Mouse (Mus musculus) macrophage (primary cell): ENCODE measurements around the gene Trappc1. TPM values are rescaled to one million over a fixed set of nuclear protein-coding genes. Genes with fewer than 3 reads are reported as not detected.
A peak's percentile ranks its signal among the peaks of the same experiment; 100 is the strongest.

Source experiments
- H3K27ac ChIP-seq: fragments of 350-480 bp; formaldehyde crosslinking; 2 replicates; pipeline ENCODE4 v1.9.0; 2021
- H3K36me3 ChIP-seq: fragments of 350-480 bp; formaldehyde crosslinking; 2 replicates; pipeline ENCODE4 v1.9.0; 2021; ENCODE audit errors: inconsistent target
- H3K4me3 ChIP-seq: fragments of 350-480 bp; formaldehyde crosslinking; 2 replicates; pipeline ENCODE4 v1.9.0; 2021; ENCODE audit errors: inconsistent target
- H3K79me2 ChIP-seq: fragments of 350-480 bp; formaldehyde crosslinking; 2 replicates; pipeline ENCODE4 v1.9.0; 2021; ENCODE audit errors: inconsistent target
- WGBS: methylation state at CpG from one replicate; pipeline ENCODE4 v1.1.7; 2026; ENCODE audit warnings: inconsistent platforms; ENCODE audit not compliant: missing documents; 5-methylcytosine and 5-hydroxymethylcytosine counted together
- polyA plus RNA-seq: library from polyadenylated mRNA; stranded (reverse); fragments of 250-400 nt; gene quantifications from 3 replicates; pipeline ENCODE4 v1.2.4, GENCODE M21; 2018; ENCODE audit warnings: inconsistent platforms

The Trappc1 gene
- polyA plus RNA-seq, 1 experiment from 2014 or later, result 103 TPM

DNA sequence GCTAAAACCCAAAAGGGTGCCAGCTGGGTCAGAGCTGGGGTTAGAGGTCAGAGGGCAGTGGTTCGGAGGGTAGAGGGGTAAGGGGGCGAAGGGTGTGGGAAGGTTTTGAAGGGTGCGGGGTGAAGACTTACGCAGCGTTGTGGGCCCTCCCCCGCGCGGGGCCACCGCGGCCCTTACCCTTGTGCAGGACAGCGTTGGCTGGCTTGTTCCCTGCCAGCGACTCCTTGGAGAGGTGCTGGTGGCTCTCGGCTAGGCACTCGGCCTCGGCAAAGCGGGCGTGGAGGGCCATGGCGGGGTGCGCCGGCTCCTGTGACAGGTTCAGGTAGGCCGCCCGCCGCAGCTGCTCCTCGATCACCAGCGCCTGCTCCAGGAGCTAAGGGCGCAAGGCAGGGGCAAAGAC is 22.7 kb downstream of the Trappc1 start:
- H3K27ac ChIP-seq, result no peak overlapping the region
- no peaks in the 10 kb centered on the region for H3K79me2 ChIP-seq

GRCm38 (mm10) chr11:69356544-69356943 is 32.8 kb downstream of the Trappc1 start:
- 92% methylated on average over 5 of the region's 5 CpGs for WGBS
- H3K4me3 ChIP-seq, result no peak overlapping the region
- peaks cover 85% of the 10 kb centered on the region for H3K36me3 ChIP-seq
- H3K27ac ChIP-seq, result no peak overlapping the region
- H3K79me2 ChIP-seq, result no peaks in the 10 kb centered on the region

More for the DNA sequence above, 22.7 kb downstream of the Trappc1 start:
- Histone ChIP-seq H3K36me3 (peaks cover 51% of the 10 kb centered on the region), H3K4me3 (no peak overlapping the region)
- 97% methylated on average over 26 of the region's 26 CpGs for WGBS

- Histone ChIP-seq H3K79me2 (no peaks in the 10 kb centered on the region), H3K36me3 (peaks cover 81% of the 10 kb centered on the region), H3K27ac (no peak overlapping the region), H3K4me3 (no peak overlapping the region)
- 96% methylated on average over 12 of the region's 12 CpGs for WGBS
Measured at GRCm38 (mm10) chr11:69357690-69358089, 33.9 kb downstream of the Trappc1 start.

- WGBS, result 94% methylated on average over 7 of the region's 7 CpGs
- Histone ChIP-seq H3K36me3 (peaks cover 62% of the 10 kb centered on the region), H3K79me2 (peaks cover 12% of the 10 kb centered on the region; the same call in 1 of the 2 replicates)
Measured at GRCm38 (mm10) chr11:69362021-69362420, 38.2 kb downstream of the Trappc1 start.

DNA sequence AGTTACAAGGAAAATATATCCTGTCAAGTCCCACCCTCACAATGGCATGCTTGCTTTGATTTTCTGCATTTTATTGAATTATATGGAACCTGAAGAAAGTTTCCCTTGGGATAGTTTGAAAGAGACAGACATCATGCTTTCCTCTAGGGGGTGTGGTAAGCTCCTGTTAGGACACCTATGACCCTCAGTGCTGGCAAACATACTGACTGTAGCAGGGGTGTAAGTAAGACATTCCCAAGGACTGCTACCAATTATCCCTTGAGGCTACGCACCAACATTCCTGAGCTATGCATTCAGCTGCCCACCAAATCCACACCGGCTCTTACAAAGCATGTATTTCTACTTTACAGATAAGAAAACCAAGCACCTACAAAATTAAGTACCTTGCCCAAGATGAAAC is 38.7 kb downstream of the Trappc1 start:
- H3K79me2 ChIP-seq, result peaks cover 12% of the 10 kb centered on the region; the same call in 1 of the 2 replicates
- peaks cover 57% of the 10 kb centered on the region for H3K36me3 ChIP-seq
- H3K27ac ChIP-seq, result no peak overlapping the region
- WGBS, result 95% methylated on average over 2 of the region's 2 CpGs
- no peak overlapping the region for H3K4me3 ChIP-seq

More at GRCm38 (mm10) chr11:69362021-69362420, 38.2 kb downstream of the Trappc1 start:
- no peak overlapping the region for H3K4me3 ChIP-seq
- no peak overlapping the region for H3K27ac ChIP-seq

- Histone ChIP-seq H3K79me2 (peaks cover 12% of the 10 kb centered on the region; the same call in 1 of the 2 replicates), H3K4me3 (no peak overlapping the region)
Measured at GRCm38 (mm10) chr11:69364376-69364775, 40.6 kb downstream of the Trappc1 start.

DNA sequence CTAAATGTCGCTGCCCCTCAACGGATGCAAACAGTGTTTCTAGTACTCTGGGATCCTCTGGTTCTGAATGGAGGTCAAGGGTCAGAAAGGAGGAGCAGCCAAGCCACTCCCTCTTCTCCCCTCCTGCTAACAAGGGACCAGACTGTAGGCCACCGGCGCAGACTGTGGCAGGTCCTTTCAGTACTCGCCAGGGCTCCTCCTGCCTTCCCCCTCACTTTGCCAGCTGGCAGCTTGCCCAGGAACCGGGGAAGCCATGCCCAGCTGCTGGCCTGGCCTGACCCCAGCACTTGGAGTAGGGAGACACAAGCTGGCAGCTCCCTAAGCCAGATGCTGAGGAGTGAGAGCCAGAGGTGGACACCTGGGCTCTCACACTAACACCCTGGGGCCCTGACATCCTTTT is 41.1 kb downstream of the Trappc1 start:
- H3K27ac ChIP-seq, result peak overlapping the region; percentile 89
- peaks cover 12% of the 10 kb centered on the region; the same call in 1 of the 2 replicates for H3K79me2 ChIP-seq
- peaks cover 35% of the 10 kb centered on the region; the same call in 1 of the 2 replicates for H3K36me3 ChIP-seq
- WGBS, result 22% methylated on average over 6 of the region's 6 CpGs
- H3K4me3 ChIP-seq, result no peak overlapping the region

More at GRCm38 (mm10) chr11:69364376-69364775, 40.6 kb downstream of the Trappc1 start:
- Histone ChIP-seq H3K36me3 (peaks cover 40% of the 10 kb centered on the region), H3K27ac (peak overlapping the region; percentile 89)
- WGBS, result 53% methylated on average over 8 of the region's 8 CpGs

- H3K4me3 ChIP-seq, result peak overlapping the region; percentile 18; the same call in 1 of the 2 replicates
- H3K27ac ChIP-seq, result peak overlapping the region; percentile 89
- 36% methylated on average over 6 of the region's 6 CpGs for WGBS
Measured at GRCm38 (mm10) chr11:69365722-69366121, 41.9 kb downstream of the Trappc1 start.

GRCm38 (mm10) chr11:69366157-69366854 is 42.5 kb downstream of the Trappc1 start:
- Histone ChIP-seq H3K27ac (peak overlapping the region; percentile 89), H3K36me3 (peaks cover 21% of the 10 kb centered on the region; the same call in 1 of the 2 replicates), H3K4me3 (peak overlapping the region; percentile 18; the same call in 1 of the 2 replicates), H3K79me2 (peaks cover 12% of the 10 kb centered on the region; the same call in 1 of the 2 replicates)
- 2% methylated on average over 25 of the region's 26 CpGs for WGBS

More at GRCm38 (mm10) chr11:69365722-69366121, 41.9 kb downstream of the Trappc1 start:
- Histone ChIP-seq H3K79me2 (peaks cover 12% of the 10 kb centered on the region; the same call in 1 of the 2 replicates), H3K36me3 (peaks cover 27% of the 10 kb centered on the region; the same call in 1 of the 2 replicates)

- peak overlapping the region; percentile 43 for H3K4me3 ChIP-seq
- peak overlapping the region; percentile 89 for H3K27ac ChIP-seq
- peaks cover 16% of the 10 kb centered on the region; the same call in 1 of the 2 replicates for H3K36me3 ChIP-seq
- H3K79me2 ChIP-seq, result peaks cover 12% of the 10 kb centered on the region; the same call in 1 of the 2 replicates
- 1% methylated on average over 22 of the region's 22 CpGs for WGBS
Measured at GRCm38 (mm10) chr11:69366855-69367615, 43.3 kb downstream of the Trappc1 start.

GRCm38 (mm10) chr11:69367616-69368355 is 44.0 kb downstream of the Trappc1 start:
- WGBS, result 1% methylated on average over 19 of the region's 22 CpGs
- peaks cover 12% of the 10 kb centered on the region; the same call in 1 of the 2 replicates for H3K79me2 ChIP-seq
- peak overlapping the region; percentile 43 for H3K4me3 ChIP-seq
- H3K27ac ChIP-seq, result peak overlapping the region; percentile 89
- H3K36me3 ChIP-seq, result peaks cover 10% of the 10 kb centered on the region; the same call in 1 of the 2 replicates

- peak overlapping the region; percentile 89 for H3K27ac ChIP-seq
- peaks cover 2% of the 10 kb centered on the region; the same call in 1 of the 2 replicates for H3K36me3 ChIP-seq
- peak overlapping the region; percentile 43 for H3K4me3 ChIP-seq
- peaks cover 12% of the 10 kb centered on the region; the same call in 1 of the 2 replicates for H3K79me2 ChIP-seq
- WGBS, result under 1% methylated on average over 50 of the region's 106 CpGs
Measured at GRCm38 (mm10) chr11:69368356-69369214, 44.8 kb downstream of the Trappc1 start.
